Mouse (Mus musculus): ENCODE data around the gene Krtap28-10.

The Krtap28-10 gene

DNA sequence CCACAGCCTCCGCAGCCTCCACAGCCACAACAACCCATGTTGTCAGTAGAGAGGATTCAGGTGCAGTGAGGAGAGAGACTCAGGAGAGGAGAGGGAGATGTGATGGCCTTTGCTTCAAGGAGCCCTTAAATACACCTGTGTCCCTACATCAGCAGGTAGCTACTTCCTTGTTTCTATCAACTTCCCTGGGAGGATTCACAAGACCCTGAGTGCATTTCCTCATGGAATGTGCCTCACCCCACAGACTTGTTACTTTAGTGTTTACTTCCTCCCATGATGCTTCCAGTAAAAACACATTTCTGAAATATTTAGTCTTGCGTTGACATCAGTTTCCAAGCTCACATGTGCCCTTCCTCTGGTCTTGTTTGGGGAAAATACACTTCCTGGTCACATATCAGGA lies at the start of gene Krtap28-10:
Krtap28-10 (minus strand) TSS at position 101 of the 400 bp plus-strand sequence.
- DNase-seq: no peak

DNA sequence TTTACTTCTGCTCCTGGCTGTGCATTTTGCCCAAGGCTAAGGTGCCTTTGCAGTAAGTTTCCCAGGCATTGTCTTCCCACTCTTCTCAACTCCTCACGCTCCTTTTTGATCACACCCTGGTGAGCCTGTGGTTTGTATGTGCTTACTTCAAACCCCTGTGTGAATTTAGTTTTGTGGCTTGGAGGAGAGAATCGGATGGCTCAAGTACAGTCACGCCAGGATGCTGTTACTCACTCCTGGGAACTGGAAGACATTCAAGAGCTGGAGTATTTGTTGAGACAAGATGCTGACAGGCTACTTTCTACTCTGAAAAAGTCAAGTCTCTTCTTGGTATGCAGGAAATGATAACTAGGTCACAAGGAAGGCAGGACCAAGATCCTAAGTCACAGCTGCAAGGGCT lies 49.0 kb upstream of the Krtap28-10 start:
- DNase-seq: no peak

DNA sequence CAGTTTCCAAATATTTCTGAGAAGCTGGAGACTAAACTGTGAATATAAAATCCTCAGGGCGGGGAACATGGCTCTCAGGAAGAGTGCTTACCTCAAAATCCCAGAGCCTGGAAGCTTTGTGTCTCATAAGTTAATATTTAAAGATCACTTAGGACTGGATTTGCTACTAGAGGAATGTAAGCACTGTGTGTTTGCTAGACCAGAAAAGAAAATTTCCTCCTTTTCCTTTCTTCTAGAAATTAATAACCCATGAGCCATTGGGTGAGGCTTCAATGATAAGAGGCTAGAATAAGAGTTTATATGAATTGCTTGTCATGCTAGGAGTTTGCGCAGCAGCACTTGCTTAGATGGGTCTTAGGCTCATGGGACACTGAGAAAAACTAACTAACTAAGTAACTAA lies 42.5 kb upstream of the Krtap28-10 start:
- no peak for DNase-seq

DNA sequence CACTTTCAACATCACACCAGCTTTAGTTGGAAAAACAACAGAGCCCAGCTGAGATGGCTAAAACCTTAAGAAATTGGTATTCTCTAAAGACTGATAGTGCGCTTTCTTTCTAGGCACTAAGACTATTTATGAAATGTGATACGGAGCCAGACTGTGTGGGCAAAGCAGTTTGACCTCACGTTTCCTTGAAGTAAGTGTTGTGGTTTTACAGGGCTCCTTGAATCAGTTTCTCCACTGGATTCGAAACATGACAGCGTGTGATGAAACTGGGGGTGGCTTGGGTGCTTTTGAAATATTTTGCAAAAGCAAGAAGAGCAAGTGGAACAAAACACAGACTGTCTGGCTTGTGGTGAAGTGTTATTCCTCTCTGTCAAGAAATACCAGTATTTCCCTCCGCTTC lies 34.7 kb upstream of the Krtap28-10 start:
- DNase-seq: no peak

DNA sequence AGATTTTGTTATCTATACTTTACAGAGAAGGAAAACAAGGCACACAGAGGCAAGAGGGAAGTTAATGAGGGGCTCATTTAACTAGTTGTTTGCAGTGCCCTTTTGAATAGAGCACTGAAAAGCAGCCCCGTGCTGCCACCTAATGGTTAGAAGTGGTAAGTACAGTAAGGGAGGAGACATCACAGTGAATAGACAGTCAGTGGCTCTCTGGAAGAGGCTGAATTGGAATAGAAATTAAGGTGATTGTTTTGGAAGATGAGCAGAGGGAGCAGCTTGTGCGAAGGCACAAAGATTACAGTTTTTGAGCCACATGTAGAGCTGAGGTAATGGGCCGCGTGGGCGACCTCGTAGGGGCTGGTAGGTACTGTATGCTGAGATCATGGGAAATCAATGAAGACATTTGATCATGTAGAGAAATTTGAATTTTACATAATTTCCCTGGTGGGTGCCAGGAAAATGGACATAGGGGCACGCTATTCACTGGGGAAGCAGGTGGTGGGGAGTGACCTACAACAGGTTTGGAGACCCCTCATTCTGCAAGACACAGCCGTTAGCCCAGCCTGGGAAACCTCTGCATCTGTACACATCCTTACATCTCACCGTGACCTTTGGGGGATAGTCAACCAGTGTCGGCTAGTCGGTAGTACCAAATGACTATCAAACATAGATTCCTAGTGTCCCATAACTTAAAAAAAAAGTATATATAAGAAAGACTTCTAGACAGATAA lies 34.1 kb upstream of the Krtap28-10 start:
- DNase-seq: no peak

DNA sequence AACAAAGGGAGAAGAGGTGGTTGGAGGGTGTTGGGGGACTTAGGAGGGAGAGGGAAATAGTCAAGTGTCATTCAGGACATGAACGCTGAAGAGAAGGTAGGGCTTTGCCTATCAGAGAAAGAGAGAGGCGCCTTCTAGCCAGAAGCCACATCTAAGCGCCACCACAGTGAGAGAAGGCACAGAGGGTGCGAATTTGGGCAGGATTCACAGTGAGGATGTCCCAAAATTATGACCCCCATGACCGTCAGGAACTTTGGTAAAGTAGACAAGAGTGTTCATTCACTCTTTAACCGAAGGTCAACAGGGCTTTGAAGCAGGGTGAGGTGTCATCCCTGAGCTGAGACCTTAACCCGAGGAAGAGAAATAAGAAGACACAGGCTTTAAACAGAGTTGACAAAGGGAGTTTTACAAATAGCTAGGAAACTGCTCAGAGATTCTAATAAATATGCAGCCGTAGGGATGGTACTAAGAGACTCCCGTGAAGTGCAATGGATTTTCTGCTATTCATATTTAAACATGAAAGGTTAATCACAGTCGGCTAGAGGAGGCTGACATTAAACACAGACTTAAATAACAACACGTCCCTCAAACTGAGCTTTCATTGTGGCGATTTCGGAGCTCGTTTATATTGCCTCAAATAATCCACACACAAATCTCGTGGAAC lies 33.4 kb upstream of the Krtap28-10 start:
- no peak for DNase-seq

DNA sequence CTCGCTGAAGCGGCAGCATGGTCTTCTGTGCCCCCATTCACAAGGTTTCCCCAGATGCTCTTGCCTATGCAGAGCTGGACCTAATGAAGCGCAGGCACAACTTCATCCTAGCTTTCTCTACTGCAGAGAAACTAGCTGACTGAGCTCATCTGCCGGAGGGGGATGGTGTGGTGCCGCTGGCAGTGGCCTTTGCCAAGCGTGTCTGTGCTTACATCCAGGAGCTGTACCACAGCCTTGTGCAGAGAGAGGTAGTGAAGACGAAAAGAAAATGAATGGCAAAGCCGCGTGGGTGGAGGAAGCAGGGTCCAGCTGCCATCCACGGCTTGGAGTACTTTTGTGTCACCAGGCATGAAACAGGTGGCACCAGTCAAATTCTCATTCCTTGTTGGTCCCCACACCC lies 24.9 kb upstream of the Krtap28-10 start:
- DNase-seq: no peak

DNA sequence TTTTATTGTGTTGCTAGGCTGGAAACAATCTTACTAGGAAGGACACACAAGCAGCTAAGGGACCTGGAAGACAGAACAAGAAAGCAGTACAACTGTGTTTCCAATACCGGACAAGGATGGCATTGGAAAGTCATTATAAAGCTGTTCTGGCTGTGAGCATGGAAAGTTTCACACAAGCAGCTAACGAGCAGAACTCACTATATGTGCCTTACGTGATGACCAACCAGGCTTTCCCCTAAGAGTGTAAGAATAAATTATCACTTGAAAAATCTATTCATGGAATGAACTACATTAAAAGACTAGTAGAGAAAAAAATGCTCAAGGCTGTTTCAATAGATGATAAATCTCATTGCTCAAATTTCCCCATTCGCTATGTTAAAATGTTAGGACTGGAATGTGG lies 24.3 kb upstream of the Krtap28-10 start:
- no peak for DNase-seq

DNA sequence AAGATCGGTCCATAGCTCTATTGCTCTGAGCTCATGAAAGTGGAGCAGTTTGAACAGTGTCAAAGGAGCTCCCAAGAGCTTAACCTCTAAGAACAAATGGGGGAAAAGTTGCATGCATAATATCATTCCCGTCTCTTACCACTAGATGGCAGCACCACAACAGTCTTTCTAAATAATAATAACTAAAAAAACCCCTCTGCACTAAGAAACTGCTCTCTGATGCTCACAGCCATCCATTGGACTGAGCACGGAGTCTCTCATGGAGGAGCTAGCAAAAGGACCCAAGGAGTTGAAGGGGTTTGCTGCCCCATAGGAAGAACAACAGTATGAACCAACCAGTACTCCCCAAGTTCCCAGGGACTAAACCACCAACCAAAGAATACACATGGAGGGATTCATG lies 22.6 kb upstream of the Krtap28-10 start:
- no peak for DNase-seq

DNA sequence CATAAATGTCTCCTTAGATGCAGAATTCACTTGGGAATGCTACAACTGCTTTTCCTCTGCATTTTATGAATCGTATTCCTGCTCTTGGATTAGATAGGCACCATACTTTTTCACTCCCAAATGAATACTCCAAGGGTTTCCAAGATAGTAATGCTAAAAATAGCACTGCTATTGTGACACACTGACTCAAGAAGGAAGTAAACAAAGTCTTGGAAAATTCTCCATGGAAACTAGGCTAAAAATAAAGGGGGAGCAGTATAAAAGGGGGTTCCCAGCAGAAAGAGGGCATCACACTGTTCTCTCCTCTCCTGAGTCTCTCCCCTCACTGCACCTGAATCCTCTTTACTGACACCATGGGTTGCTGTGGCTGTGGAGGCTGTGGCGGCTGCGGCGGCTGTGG lies 18.4 kb upstream of the Krtap28-10 start, which contains the start of gene Krtap28-13:
Krtap28-13 (plus strand) TSS at position 288 of the 400 bp plus-strand sequence.
- DNase-seq: no peak

DNA sequence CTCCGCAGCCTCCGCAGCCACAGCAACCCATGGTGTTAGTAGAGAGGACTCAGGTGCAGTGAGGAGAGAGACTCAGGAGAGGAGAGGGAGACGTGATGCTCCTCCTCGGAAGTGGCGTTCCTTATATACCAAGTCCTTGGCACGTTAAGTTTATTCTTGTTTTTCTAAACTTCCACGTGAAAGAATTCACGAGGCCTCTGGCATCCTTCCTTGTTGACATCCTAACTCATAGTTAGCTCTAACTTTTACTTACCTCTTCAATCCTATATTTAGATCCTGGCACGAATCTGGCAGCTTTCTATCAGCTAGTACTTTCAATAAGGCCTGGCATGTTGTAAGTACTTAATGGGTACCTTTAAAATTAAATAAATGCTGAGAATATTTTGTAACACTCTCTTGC lies 17.0 kb upstream of the Krtap28-10 start, which contains the start of gene A030005K14Rik:
A030005K14Rik (minus strand) TSS at position 101 of the 400 bp plus-strand sequence.
- no peak for DNase-seq

DNA sequence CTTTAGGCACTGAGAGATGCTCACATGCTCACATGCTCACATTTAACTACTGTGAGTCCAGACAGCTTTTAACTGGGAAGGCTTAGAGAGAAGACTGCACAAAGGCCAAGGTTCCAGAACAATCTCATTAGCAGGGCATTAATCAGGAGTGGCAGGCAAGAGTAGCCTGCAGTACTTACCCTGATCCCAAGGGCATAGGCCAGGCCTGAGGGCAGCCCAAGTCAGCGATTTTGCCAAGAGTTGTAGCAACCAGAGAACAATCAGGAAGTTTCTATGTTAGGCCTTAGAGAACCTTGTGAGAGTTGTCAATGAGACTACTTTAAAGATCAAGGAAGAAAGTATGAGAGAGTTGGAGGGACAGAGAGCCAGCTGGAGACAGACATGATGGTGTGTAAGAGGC lies 16.2 kb upstream of the Krtap28-10 start:
- no peak for DNase-seq

DNA sequence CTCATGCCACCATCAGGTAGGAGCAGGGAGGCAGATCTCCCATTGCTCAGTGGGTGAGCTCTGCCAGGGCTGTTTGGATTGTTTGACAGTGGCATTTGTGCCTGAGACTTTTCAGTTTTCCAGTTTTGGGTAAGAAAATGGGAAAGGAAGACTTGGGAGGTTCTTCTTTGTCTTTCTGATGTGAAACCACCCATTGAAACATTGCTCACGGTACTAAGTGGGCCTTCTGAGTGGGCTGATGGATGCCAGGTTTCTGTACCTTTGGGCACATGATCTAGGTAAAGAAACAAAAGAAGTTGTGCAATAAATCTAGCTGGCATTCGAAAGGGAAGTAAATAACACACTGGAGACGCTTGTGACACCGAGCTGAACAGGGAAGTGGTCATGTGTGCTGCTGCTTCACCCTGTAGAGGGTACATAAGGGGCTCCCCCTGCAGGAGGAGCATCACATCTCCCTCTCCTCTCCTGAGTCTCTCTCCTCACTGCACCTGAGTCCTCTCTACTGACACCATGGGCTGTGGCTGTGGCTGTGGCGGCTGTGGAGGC lies 2.7 kb upstream of the Krtap28-10 start, which contains the start of gene Gm47969:
Gm47969 (plus strand) TSS at position 51 of the 546 bp plus-strand sequence.
- DNase-seq: no peak

DNA sequence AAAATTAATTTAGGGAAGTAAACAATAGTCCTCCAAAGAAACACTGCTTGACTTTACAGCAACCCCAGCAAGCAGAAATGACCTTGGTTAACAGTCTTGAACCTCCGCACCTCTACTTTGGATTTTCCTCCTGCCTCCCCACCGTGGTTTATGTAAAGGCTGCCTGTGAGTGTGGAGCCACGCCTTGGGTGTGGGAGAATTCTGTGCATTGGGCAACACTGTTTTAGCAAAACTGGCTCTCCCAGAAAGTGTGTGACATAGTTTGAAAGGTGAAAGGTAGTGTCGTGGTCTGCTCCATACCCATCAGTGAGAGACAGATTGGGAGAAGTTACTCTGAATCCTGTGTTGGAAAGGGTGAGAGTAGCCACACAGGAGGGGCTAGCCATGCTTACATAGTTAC lies 3.2 kb downstream of the Krtap28-10 start:
- DNase-seq: no peak

DNA sequence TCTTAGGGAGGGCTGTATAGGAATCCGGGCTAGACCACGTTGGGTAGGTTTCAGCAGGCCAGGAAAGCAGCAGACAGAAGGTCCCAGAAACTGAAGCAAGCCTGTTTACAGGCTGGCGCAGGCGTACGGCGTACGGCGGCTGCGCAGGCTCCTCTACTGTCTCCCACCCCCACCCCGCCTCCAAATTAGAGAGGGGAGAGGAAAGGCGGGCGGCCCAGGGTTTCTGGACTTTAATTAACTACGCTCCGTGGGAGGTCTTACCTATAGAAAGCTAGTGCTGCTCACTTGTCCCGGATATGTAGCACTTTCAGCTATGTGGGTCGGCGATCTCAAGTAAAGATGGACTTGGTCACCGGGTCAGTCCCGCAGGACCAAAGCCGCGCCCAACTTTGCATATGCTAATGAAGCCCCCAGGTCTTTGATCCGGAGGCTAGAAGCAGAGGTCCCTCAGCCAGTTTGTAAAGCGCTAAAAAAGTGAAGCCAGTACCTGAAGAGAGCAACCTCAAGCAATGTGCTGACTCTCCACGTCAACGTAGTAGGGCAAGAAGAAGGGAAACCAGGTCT lies 4.1 kb downstream of the Krtap28-10 start, which contains the start of gene Slc19a3:
Slc19a3 (minus strand) TSS at position 340 of the 564 bp plus-strand sequence.
- peak; percentile 50 for DNase-seq

DNA sequence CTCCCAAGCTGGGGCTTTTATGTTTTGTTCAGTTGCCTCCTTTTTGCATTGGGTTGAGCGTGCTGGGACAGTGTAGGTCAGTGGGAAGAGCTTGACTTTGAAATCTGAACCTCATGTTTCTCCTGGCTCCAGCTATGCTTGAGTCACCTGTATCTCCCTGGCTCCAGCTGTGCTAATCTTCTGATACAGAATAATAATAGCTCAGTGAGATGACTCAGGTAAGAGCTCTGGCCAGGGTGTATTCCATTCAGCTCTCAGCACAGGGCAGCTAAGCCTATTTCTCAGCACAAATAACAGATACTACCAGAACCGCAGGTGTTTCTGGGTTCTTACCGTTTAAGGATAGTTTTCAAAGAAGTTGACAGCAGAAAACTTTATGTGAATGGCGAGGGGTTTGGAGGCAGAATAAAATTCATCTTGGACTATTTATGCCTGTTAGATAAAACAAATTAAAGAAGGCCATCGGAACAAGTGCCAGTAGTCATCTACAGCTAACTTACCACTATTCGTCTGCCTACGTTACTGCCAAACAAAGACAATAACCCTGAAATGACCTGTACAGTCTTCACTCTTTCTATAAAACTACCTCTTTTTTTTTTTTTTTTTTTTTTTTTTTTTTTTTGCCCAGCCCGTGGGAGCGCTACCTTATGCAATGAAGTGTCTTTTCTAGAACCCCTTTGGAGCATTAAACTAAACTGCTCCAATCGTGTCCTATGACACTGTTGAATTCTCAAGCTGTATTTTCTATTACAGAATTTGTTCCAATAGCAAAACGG lies 5.2 kb downstream of the Krtap28-10 start:
- no peak for DNase-seq

DNA sequence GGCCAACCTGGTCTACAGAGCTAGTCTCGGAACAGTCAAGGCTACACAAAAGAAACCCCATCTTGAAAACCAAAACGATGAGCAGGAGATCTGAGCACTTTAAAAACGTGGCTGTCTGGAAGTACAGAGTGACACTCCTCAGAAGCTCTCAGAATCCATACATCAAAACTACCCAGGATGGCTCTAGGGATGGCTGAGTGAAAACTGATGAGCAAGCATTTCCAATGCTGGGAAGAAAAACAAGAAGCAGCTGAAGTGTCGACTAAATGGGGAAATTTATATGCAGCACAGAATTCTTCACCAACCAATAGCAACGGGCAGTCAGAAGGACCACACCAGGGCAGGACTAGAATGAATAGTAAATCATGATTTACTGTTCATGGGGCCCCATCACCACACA lies 7.8 kb downstream of the Krtap28-10 start:
- no peak for DNase-seq

DNA sequence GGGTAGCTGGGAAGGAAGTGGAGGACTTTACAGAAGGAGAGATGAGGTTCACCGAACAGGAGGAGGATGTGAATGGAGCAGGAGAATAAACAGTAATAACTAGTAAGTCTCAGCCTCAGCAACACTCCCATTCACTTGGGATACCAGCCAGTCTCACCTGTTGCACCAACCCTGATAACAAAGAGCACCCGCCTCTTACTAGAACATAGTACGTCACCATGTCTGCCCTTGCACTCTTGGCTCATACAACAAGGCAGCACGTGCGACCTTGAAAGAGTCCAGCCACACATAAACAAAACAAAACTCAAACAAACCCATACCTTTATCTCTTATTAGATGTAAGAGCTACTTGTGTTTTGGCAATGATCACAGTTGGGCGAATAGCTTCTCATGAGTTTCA lies 9.8 kb downstream of the Krtap28-10 start:
- no peak for DNase-seq

DNA sequence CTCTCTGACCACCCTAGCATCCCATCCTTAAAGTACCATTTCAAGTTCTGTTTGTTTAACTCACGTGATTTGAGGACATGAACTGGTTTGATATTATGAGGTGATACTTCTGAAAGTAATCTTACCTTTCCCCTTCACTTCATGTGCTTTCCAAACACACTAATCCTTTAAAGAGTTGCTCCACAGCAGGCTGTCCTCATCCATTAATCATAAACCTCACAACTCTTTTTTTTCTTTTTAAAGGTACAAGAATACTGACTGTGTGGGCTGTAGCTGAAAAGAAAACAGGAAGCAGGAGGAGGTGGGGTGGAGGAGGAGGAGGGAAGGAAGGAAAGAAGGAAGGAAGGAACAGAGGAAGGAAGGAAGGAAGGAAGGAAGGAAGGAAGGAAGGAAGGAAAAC lies 10.3 kb downstream of the Krtap28-10 start:
- DNase-seq: no peak

DNA sequence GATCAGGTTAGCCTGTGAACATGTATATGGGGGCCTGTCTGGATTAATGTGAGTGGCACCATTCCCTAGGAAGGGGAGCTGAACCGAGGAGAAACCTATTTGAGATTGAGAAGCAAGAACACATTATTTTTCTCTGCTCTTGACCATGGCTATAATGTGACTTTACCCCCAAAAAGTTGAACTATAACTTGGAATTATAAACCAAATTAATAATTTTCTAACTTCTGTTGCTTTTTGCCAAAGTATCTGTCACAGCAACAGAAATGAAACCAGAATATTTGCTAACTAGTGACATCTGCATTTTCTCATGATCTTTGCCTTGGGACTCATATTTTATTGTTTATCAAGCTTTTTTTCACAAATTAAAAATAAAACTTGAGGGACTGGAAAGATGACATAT lies 25.7 kb downstream of the Krtap28-10 start:
- DNase-seq: no peak

DNA sequence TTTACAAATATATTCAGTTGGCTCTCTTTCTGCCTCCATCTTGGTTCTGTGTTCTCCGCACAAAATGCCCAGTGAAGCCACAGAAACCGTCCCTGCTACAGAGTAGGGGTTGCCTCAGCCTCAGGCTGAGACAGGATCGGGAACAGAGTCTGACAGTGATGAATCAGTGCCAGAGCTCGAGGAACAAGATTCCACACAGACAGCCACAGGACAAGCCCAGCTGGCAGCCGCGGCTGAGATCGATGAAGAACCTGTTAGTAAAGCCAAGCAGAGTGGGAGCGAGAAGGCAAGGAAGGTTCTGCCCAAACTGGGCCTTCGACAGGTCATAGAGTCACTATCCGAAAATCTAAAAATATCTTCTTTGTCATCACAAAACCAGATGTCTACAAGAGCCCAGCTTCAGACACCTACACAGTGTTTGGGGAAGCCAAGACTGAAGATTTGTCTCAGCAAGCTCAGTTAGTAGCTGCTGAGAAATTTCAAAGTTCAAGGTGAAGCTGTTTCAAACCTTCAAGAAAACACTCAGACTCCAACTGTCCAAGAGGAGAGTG lies 26.9 kb downstream of the Krtap28-10 start:
- DNase-seq: no peak

DNA sequence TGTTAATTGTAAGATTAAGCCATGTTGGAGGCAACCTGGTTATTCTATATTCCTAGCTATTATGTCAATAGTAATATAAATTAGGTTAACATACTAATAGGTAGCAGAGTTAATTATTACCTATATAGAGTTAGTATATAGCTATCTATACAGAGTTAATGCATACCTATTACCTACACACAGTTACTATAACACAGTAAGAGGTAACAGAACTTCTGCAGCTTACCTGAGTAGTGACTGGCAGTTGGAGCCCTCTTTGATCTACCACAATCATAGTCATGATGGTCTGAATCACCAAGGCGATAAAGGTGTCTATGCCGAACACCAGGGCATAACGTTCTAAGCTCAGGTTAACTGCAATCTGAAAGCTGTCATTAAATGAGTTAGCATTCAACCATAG lies 27.8 kb downstream of the Krtap28-10 start:
- DNase-seq: no peak

DNA sequence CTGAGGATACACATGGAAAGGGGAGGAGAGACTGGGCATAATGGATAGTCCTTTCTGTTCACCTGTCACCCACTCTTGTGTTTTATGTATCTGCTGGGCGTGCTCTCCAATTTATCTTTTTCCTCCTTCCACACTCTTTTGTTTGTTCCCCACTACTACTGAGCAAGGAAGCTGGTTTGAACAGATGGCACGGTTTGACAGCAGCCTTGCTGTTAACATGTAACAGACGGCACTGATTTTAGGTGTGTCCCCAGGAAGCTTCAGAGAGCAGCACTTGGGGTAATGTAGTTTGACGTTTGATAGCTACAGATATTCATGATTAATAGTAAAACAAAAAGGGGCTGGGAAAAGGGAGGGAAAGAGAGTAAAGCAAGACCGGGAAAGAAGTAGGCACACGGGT lies 34.8 kb downstream of the Krtap28-10 start:
- no peak for DNase-seq

Measured in right cerebral cortex, postnatal 25 days (tissue).